Mouse (Mus musculus): ENCODE measurements at regions not wholly inside any gene's neighbourhood (a gene's known extent, or its start where the extent isn't known, plus 50 kb on each side); places are given as distances from the start of the nearest gene placed in this dataset.
A peak's percentile ranks its signal among the peaks of the same experiment; 100 is the strongest.

DNA sequence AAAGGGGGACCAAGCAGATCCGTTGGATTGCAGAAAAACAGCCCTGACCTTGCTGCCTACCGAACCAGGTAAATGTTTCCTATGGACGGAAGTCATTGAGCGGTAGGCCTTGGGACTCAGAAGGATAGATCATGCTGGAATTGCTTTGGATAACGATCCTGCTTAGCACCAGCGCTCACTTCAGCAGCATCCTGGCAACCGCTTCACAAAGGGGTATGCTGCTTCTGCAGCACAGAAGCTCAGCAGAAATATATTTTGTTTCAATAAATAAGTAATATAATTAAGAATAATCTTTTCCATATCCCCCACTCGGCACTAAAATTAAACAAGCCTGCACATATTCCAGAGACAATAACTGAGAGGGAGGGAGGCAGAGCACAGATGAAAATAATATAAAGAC is 296.0 kb downstream of the Meis1 start:
- no peak for DNase-seq (ENCODE audit: extremely low spot score, low read depth, low spot score)

DNA sequence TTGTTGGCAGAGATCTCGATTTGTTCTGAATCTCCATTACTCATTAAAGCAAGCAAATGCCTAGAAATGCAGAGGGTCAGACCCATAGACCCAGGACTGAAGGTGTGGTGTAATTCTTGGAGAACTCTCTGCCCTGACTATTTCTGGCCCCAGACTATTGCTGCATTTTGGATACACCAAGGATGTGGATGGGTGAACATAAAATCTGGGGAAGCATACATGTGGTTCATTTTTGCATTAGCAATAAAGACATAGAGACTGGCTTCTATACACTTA is 303.0 kb downstream of the Meis1 start:
- no peak for DNase-seq (ENCODE audit: extremely low spot score, low read depth, low spot score)

DNA sequence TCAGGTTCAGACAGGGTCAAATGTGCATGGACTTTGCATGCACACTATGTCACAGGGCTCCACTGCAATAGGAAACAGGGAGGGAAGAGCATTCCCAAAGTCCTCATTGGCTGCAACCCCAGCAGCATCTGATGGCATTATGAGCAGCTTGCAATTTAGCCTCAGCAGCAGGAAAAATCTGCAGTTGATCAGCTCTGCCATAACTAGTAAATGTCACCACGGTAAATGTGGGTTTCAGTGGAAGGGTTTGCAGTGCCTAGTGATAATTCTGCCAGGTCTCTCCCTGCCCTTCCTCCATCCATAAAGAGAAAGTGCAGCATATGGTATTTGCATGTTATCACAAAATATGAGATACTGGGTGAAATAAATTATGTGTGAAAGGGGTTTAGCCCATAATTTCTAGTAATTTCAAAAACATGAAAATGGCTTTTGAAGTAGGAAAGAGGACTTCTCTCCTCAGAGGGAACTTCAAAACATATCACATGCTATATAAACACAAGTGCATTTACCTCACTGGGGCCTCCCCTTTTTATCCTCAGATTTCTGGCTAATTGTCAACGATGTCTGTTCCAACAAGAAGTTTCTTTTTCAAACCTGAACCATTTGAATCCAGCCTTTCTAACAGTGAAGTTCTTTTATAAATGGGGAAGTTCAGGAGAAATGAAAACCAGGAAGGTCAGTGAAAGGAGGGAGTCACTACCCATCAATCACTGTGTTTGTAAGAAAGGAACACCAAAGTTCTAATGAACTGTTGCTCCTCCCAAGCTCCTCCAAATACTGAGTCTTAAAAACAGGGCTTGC is 303.5 kb downstream of the Meis1 start:
- DNase-seq (ENCODE audit: extremely low spot score, low read depth, low spot score), result no peak

DNA sequence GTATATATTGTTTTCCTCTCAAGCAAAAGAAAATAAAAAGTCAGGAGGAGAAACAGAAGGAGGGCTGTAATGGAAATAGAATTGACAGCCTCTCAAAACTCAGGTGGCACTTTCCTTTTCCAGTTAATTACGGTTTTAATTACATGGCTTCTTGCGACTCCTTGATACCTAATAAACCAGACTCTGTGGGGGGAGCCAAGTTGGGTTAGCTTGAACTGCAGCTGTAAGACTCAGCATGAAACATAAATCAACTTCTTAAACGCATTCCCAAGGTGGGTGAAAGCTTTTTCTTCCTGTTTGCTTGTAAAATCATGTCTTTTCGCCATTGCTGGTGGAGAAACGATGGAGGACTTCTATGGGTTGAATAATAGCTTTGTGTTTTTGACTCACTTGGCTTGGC is 304.4 kb downstream of the Meis1 start:
- DNase-seq (ENCODE audit: extremely low spot score, low read depth, low spot score), result no peak

DNA sequence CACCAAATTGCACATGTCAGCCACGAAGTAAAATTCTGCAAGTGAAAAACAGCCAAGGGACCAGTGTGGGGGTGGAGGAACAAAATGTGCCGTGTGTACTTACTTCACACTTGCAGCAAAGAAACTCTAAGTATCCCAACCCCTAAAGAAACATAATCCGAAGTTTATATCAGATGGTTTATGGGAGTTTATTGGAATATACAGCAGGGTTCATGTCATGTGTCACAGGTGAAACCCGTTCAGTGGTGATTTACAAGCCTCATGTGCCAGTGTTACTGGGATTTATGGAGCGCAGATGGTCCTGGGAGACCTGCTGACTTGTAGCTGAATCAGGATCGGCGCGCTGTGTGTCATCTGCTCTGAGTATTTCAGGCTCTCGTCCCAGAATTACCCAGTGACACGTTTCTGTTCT is 306.1 kb downstream of the Meis1 start:
- peak; percentile 70 for DNase-seq (ENCODE audit: extremely low spot score, low read depth, low spot score)

DNA sequence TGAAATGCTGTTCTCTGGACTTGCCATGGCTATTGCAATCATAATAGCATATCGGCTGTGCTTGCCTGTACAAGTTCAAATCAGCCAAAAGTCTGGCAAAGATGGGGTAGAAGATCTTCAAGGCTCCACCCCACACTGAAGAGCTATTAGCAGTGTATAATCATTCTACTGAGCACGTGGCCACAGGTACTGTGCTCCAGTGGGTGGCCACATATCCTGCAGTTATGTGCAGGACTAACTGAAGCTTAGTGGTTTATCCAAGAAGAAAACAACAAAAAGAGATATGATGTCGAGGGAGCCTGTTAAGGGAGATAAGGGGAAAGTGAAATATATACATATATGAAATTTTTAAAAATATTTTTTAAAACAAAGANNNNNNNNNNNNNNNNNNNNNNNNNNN is 309.2 kb downstream of the Meis1 start:
- no peak for DNase-seq (ENCODE audit: extremely low spot score, low read depth, low spot score)

DNA sequence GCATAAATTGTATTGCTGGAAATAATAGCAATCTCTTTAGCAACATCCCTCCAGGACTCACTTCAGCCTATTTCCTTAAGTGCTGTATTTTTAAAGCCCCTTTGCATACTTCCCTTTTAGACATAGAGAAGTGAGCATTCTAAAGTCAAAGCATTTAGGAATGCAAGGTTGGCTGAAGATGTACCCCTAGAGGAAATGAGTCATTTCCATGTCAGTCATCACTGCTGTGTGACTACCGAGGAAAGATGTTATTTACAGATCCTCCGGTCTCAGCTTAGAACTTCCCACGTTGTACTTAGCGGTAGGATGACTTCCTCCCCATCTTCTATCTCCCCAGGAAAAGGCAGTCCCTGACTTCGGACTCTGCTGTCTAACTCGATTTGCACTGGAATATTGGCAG is 337.2 kb downstream of the Meis1 start:
- DNase-seq (ENCODE audit: extremely low spot score, low read depth, low spot score), result no peak

DNA sequence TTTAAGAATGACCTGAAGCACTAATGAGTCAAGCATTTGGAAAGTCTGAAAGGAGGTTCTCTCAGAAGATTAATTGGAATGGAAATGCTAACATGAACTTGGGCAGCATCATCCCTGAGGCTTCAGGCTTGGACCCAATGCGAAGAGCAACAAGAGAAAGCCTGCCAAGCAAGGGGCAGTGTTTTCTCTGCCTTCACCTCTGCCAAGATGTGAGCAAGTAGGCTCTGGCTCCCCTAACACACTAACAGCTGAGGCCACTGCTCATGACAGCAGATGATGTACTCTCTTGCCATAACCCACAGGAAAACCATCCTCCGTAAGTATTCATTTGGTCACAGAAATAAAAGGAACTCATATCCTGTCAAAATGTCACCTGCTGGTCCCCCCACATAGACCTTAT is 341.9 kb downstream of the Meis1 start:
- no peak for DNase-seq (ENCODE audit: extremely low spot score, low read depth, low spot score)

DNA sequence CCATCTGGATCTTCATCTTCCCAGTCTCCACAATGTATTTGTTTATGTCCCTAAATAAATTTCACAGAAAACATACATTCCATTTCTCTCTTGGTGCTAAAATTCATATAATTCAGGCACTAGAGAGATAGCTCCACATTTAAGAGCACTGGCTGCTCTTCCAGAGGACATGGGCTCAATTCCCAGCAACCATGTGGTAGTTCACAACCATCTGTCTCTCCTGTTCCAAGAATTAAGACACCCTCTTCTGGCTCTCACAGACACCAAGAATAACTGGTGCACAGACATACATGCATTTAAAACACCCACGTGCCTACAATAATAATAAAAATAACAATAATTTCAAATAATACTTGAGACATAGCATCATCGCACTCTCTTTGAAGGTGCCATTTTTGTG is 347.8 kb downstream of the Meis1 start:
- no peak for DNase-seq (ENCODE audit: extremely low spot score, low read depth, low spot score)

DNA sequence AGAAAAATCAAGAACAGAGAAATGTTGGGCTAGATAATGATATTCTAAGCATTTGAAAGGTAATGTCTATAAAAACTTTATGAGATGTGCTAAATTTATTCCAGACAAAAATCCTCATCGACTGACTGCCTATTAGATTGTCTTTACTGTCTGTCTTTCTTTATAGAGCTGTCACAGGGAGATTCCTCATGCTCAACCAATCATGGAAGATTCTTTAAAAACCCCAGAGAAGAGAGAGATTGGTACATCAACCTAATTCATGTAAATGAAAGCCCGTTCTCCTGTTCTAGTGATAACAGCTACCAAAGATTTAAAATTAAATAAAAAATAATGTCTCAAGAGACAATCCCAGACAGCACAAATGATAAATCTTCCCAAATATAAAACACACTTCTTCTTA is 349.5 kb downstream of the Meis1 start:
- no peak for DNase-seq (ENCODE audit: extremely low spot score, low read depth, low spot score)

DNA sequence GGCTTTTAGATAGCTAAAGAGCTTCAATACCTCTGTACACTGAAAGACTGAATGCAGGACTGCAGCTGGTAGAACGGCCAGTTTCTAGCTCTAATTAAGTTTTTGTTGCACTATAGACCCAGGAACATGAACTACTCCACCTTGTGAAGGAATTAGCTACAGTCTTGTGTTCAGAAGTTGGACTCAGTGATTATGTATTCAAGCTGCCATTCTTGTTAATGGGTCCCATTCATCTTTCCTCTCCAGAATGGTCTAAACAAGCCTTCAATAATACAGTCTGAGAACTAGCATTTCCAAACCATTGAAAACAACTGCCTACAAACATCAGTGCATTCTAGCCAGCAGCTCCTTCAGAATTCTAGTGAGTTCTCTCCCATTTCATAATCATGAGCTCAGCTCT is 362.4 kb downstream of the Meis1 start:
- no peak for DNase-seq (ENCODE audit: extremely low spot score, low read depth, low spot score)

DNA sequence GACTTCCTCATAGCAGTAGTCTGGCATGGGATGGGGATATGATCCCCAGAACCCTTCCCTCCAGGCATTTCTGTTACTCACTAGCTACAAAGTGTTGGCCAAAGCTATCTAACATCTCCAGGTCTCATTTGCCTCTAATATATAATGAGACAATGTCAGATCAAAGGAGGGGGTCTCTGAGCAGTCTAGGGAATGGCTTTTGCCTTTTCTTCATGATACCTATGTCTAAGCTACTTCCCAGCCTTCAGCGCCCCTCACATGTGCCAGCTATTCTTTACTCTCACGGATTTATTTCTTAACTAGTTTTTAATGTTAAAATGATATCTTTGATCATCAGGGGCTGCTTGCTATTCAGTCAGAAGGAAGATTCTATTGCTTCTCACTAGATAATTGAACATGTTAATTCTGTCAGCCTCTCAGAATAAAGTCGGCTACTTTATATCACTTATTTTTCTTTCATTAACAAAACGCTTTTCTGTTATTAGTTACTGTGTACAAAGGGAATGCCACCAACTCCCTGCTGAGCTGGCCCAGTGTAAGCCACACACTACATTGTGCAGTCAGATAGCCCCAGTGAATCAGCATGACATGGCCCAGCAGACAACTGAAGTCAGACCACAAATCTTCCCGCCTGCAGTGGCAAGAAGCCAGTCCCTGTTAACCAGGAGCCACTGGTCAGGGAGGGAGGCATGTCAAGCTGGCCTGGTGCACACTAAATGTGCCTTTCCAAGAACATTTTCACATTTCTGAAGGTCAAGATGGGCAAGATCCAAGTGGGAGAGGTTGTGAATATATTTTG is 386.6 kb downstream of the Meis1 start:
- DNase-seq (ENCODE audit: extremely low spot score, low read depth, low spot score), result no peak

DNA sequence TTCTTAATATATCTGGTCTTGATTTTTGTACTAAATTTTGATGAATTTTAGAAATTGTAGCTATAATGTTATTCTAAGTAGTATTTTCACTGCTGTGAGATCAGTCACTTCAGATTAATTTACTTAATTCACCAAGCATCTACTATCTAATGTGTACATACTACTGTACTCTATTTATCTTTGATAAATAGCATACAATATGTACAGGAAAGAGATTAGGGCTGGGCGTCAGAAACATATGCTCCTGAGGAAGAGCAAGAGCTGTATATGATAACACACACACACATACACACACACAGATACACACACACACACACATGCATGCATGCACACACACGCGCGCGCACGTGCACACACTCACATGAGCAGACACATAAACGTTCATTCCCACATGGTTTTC is 387.2 kb downstream of the Meis1 start:
- no peak for DNase-seq (ENCODE audit: extremely low spot score, low read depth, low spot score)

DNA sequence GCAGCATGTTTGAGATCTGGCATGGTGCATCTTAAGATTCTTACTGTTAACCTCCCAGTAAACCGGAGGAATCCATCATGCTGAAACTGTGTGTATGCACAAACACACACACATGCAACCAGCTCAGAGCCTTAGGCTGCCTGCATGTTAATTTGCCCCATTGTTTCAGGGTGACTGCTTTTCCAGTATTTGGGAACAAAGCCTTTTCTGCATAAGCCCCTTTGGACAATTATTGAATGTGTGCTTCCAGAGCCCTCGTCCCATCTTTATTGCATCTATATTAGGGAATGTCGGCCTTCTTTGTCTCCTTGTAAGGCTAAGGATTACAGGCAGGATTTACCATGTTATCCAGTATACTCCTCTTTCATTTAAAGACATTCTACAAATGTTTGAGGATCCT is 397.0 kb downstream of the Meis1 start:
- DNase-seq (ENCODE audit: extremely low spot score, low read depth, low spot score), result no peak

DNA sequence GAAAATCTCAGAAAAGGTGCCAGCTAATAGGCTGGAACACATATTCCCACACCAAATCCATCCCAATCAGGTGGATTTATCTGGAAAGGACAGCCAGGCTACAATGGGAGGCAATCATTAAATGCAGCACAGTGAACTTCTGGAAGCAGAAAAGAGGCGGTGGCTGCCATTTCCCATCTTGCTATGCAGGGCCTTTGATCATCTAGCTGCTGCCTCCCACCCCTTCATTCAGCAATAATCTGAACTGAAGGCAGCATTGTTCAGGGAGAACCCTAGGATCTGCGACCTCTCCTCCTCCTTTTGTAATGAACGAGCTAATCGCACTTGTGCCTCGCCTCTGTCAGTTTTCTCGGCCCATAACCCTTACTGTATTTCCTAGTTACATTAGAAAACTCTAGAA is 413.9 kb downstream of the Meis1 start:
- no peak for DNase-seq (ENCODE audit: extremely low spot score, low read depth, low spot score)

DNA sequence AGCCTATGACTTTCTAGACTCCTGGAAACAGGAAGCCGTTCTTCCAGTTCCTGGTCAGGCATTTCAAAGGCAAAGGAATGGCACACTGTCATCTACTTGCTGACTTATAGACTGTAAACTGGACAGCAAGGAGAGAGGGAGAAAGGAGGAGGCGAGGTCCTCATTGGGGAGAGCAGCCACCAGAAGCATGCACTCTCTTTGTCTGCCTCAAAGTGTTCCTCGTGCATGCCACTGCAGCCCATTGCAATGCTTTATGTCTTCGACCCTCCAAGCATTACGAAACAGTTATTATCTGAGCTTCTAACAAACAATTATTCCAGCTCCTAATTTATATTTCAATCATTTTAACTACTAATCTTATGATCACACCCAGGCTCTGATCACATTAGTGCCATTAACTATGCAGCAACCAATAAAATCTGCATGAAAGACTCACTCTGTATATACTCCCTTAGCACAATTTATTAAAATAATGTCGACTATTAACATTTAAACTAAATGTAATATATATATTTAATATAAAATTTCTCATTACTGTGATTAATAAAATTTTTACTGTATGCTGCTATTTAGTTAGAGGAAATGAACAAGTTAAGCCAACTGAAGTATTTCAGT is 417.1 kb downstream of the Meis1 start:
- no peak for DNase-seq (ENCODE audit: extremely low spot score, low read depth, low spot score)

DNA sequence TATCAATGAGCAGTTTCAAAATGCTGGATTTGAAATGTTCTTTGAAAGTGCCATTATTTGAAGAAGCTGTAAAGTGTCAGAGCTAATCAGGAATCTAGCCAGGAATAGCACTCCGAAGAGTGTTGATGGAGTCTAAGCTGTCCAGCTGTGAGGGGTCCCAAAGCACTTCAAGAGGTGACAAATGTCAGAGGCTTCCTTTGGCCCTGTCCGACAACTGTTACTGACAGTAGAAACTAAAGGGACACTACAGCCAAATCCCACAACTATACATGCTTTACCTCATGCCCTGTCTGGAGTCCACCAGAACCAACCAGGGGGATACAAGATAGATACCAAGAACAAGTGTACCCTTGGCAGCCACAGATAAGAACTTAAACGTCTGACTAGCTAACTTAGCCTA is 420.4 kb downstream of the Meis1 start:
- DNase-seq (ENCODE audit: extremely low spot score, low read depth, low spot score), result no peak

DNA sequence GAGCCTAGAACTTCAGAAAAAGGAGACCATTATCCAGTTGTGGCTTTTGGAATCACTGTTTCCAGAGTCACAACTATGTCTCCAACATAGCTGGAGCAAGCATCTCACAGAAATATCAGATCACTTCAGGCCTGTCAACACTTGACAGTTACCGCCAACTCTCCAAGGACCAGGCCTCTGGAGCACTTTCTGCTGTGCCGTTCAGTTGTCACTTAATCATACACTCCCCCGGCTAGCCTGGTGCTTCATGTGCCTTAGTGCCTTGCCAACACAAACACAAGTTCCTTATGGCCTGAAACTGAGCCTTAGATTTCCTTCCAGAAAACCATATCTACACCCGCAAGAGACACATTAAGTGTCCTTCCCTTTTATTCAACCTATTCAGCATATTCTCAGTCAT is 421.8 kb downstream of the Meis1 start:
- no peak for DNase-seq (ENCODE audit: extremely low spot score, low read depth, low spot score)

DNA sequence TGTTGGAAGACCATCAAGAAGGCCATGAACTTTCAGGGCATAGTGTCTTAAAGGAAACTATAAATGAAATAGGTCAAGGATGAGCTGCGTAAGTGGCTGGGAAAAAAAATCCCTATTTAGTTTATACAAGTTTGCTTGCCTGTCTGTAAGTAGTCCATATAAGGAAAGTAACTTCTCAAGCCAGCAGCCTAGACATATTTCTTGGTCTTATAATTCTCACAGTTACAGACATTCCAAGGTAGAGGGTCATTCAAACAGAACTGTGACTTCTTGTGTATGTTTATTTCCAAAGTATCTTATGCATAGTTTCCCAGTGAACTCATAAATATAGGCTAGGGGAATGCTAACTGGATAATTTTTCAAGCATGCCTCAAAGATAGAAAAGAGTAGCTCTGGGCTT is 428.3 kb downstream of the Meis1 start:
- no peak for DNase-seq (ENCODE audit: extremely low spot score, low read depth, low spot score)

DNA sequence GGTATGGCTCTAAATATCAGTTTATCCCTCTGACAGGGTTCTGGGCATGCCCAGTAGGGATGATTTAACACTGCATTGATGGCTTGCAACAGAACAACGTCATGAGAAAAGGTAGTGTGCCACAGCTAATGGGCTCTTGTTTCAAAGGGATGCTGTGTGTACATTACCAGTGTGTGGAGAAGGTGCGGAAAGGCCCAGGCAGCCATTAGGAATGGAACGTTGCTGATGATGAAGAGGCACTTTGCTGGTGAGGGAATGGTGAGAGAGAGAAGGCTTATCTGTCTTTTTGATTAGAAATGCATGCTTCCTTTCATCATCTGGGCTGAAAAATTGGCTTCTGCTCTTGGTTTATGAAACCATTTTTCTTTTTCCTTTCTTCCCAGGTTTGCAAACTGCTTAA is 432.3 kb downstream of the Meis1 start:
- no peak for DNase-seq (ENCODE audit: extremely low spot score, low read depth, low spot score)

DNA sequence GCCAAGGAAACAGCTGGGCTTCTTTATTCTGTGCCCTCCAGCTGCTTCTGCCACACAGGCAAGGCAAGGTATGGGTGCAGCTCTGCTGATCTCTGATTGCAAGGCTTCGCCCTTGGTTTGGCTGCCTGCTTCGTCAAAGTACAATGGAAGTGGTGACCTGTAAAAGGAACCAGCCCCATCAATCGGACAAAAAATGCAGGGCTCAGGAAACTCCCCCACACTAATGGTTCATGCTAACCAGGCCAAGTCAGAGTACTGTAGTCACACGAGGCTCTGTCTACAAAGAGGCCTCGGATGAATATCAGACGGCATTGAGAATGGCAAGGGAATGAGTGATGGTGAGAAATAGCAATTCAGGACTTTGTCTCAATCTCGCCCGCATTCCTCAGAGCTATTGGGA is 433.8 kb downstream of the Meis1 start:
- no peak for DNase-seq (ENCODE audit: extremely low spot score, low read depth, low spot score)

DNA sequence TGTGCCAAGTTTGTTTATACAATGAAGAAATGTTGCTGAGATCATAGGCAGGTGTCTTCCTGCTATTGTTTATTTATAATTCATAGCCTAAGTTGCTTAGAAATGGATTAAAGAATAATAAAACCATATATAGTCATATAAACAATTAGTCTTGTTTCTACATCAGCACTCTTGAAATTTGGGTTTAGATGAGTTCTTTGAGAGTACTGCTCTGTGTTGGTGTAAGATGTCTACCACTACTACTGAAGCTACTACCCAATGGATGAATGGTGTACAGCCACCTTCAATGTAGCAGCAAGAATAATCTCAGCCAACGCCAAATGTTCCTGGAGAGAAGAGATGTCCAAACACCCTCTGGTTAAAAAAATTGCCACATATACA is 436.0 kb downstream of the Meis1 start:
- no peak for DNase-seq (ENCODE audit: extremely low spot score, low read depth, low spot score)
